Mouse (Mus musculus): ENCODE data around the gene Gm28305.

The Gm28305 gene

GRCm38 (mm10) chr9:104070863-104071604 lies 30.6 kb downstream of the Gm28305 start:
- no peak for DNase-seq

GRCm38 (mm10) chr9:104075808-104076207 lies 35.3 kb downstream of the Gm28305 start:
- no peak for DNase-seq

DNA sequence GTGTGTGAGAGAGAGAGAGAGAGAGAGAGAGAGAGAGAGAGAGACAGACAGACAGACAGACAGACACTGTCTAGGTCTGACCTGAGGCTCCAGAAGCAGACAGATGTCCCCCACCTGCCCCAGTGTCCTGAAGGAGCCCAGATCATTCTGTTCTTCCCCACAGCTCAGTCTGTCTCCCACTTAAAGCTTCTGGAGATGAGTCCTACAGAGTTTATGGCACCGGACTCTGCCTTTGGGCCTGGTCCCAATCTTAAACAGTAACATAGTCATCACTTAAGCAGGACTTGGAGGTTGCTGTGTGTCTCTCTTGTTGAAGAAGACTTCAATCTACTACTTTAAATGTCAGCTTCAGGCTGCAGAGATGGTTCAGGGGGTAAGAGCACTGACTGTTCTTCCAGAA lies 38.3 kb downstream of the Gm28305 start:
- no peak for DNase-seq

DNA sequence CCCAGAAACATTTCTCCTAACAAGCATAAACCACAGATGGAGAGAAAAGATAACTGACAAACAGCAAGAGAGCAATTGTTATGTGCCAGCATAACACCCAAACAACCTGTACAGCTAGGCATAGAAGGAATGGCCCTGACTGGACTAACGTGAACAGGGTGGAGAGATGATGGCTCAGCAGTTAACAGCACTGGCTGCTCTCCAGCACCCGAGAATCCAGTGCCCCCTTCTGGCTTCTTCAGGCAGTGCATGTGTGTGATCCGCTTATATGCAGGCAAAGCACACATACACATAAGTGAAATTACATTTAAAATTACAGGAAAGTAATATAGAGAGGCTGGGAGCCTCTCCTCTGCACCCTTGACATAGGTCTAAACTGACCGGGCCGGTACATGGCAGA lies 38.9 kb downstream of the Gm28305 start:
- DNase-seq, result no peak

GRCm38 (mm10) chr9:104080038-104080437 lies 39.6 kb downstream of the Gm28305 start:
- DNase-seq, result no peak

- no peak for DNase-seq
Measured at GRCm38 (mm10) chr9:104085730-104086429, 45.4 kb downstream of the Gm28305 start.

DNA sequence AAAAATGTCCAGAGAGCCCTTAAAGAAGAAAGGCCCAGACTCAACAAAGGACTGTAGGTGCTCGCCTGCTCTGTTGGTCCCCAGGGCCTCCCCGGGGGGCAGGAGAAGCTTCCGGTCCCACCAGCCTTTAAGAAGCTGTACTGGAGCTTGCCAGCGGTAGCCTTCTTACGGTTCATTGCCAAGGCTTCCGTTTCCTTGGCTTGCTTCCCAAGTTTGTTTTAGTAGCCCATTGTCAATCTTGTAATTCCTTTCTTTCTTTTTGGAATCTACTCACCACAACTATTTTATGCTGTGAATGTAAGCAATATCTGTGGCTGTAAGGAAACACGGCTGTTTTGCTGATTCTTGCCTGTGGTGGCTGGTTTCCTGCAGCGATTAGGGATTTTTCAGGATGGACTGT lies 48.1 kb downstream of the Gm28305 start:
- no peak for DNase-seq

DNA sequence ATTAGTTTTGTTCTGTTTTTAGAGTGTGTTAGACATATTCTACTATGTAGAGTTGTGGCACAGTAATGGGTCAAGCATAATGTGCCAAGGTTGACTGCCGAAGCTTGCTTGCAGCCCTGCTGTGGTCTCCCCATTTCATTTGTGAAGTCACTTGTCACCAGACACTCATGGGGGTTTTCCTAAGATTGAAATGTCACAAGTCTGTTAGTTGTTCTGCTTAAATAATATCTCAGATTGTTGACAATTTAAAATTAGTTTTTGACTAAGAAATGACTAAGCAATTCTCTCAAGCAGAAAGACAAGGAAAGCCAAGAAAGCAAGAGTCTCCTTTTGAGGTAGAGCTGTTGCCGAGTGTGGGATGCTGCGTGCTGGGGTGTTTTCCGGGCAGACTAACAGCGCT lies 52.5 kb downstream of the Gm28305 start:
- DNase-seq, result no peak

DNA sequence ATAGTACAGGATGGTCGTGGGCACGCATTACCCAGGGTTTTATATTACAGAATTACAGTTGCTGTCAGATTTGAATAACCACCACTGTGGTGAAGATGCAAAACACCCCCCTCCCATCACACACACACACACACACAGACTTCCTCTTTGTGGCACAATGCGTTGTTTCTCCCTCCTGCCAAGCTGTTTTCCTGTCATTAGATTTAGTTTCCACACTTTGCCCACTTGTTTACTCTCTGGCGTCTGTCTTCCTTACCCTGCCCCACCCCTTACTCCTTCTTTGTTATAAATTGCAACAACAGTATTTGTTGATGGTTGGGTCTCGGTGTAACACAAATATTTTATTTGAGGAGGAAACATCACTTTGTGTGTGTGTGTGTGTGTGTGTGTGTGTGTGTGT lies 57.8 kb downstream of the Gm28305 start:
- no peak for DNase-seq

- DNase-seq, result no peak
Measured at GRCm38 (mm10) chr9:104099060-104099459, 58.6 kb downstream of the Gm28305 start.

- no peak for DNase-seq
Measured at GRCm38 (mm10) chr9:104100822-104101221, 60.4 kb downstream of the Gm28305 start.

GRCm38 (mm10) chr9:104101458-104101857 lies 61.0 kb downstream of the Gm28305 start:
- no peak for DNase-seq

GRCm38 (mm10) chr9:104102301-104102700 lies 61.8 kb downstream of the Gm28305 start:
- DNase-seq, result no peak

GRCm38 (mm10) chr9:104102901-104103300 lies 62.4 kb downstream of the Gm28305 start:
- DNase-seq, result peak; percentile 14

GRCm38 (mm10) chr9:104104986-104105385 lies 64.5 kb downstream of the Gm28305 start:
- no peak for DNase-seq

- DNase-seq, result no peak
Measured at GRCm38 (mm10) chr9:104106930-104107329, 66.5 kb downstream of the Gm28305 start.

- DNase-seq, result no peak
Measured at GRCm38 (mm10) chr9:104107482-104107881, 67.0 kb downstream of the Gm28305 start.

DNA sequence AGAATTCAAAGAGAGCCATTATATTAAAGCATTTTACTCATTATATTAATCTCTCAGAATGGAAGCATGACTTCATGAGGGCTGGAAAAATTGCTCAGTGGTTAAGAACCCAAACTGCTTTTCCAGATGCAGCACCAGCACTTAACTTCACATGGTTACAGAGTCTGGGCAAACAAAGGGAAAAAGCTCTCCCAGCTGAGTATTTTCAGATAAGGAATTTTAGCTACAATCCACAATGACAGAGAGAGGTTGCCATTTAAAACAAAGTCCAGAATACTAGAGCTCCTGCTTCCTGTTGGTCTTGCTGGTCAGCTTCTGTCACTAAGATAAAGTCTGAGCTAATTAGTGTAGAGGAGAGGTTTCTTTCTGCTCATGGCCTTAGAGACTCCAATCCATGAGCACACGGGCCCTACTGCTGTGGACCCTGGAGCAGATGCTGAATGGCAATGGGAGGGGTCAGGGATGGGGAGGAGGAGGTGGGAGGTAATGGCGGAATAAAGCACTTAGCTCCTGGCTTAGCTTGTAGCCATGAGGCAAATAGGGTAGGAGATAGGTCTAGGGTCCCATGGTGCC lies 68.2 kb downstream of the Gm28305 start:
- no peak for DNase-seq

DNA sequence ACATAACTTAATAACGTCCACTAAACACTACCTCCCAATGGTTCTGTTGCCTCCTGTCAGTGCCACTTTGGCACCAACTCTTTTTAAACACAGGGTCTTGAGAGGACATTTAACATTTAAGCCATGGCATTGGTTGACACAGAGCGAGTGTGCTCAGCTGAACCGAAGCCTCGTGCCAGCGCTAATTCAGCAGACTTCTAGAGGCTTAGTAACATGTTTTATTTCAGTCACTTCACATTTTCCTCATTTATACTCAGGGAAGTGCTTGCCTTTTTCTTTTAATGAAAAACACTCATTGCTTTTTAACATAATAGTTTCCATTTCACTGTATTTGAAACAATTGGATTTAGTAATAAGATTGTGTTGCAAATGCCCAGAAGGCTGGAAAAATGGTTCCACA lies 68.7 kb downstream of the Gm28305 start:
- no peak for DNase-seq

- DNase-seq, result no peak
Measured at GRCm38 (mm10) chr9:104123101-104123500, 82.6 kb downstream of the Gm28305 start.

GRCm38 (mm10) chr9:104123622-104124021 lies 83.2 kb downstream of the Gm28305 start:
- no peak for DNase-seq
